Mouse (Mus musculus): ENCODE measurements at regions not wholly inside any gene's neighbourhood (a gene's known extent, or its start where the extent isn't known, plus 50 kb on each side); places are given as distances from the start of the nearest gene placed in this dataset.
A peak's percentile ranks its signal among the peaks of the same experiment; 100 is the strongest.
"Not testable (repeated sequence)": the region's sequence is repeated elsewhere in the genome, so short reads cannot be mapped to it uniquely, and the experiment has no call there.

DNA sequence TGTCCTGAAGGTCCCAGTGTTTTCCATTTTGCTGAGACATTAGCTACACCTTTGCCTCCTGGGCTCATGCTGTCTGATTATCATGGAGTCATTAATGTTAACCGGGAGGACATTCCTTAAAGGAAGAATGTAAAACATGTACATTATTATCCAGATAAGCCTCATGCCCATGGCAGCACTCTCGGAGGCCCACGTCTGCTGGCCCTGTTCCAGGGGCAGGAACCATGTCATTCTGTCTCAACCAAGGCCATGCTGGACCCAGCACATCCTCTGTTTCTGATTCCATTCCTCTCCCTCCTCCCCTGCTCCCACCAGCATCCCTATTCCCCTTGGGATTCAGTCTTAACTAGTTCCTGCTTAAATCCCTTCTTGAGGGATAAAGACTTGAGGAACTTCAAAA is 139.1 kb downstream of the Sptssa start:
- DNase-seq (ENCODE audit: low spot score), result no peak

DNA sequence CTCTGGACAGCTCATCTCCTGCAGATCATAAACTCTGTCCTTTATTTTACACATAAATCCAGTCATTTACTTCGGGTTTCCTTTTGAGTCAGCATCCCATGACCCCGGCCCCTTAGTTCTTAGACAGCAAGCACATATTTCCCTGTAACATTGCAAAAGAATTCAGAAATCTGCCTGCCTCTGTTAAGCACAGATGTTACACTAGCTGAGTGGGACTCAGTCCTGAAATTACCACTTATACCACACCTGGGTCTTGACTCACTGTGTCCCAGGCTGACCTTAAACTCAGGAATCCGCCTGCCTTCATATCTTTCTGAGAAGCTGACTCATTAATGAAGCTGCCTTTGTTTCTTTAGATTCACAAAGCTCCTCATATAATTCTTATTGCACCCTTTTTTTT is 139.9 kb downstream of the Sptssa start:
- DNase-seq (ENCODE audit: low spot score), result no peak

DNA sequence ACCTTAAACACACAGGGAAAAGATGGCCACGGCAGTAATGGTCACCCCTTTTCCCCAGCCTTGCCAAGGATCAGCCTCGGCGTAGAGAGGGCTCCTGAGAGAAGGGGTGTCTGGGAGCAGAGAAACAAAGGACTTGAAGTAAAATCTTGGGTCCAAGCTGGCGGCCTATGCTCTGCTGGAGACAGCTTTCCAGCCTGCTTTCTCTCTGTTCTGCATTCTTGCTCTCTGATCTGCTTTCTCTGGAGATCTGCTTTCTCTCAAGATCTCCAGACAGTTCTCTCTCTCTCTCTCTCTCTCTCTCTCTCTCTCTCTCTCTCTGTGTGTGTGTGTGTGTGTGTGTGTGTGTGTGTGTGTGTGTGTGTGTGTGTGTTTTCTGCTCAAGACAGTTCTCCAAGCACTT is 140.3 kb downstream of the Sptssa start:
- DNase-seq (ENCODE audit: low spot score), result not testable (repeated sequence)

DNA sequence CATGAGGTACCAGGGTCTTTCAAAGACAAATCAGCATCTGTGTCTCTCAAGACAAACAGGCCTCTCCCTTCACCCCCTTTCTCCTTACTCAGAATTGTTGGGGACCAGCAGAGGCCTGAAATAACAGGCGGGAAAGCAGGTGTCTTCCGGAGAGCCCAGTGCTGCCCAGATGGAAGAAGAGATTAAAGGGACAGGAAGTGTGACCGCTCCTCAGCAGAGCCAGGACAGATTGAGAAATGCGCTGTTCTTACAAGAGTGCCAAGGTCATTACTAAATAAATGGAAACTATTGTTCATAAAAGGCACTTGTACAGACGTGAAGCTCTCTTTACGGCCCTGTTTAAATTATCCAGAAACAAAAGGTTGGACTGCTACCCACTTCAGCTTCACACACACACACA is 146.5 kb downstream of the Sptssa start:
- DNase-seq (ENCODE audit: low spot score), result no peak

GRCm38 (mm10) chr12:54502775-54503174 is 153.6 kb downstream of the Sptssa start:
- DNase-seq (ENCODE audit: low spot score), result no peak

- no peak for DNase-seq (ENCODE audit: low spot score)
These were observed 156.4 kb downstream of the Sptssa start for GRCm38 (mm10) chr12:54499963-54500362.

GRCm38 (mm10) chr12:54495701-54496374 is 160.5 kb downstream of the Sptssa start:
- no peak for DNase-seq (ENCODE audit: low spot score)

DNA sequence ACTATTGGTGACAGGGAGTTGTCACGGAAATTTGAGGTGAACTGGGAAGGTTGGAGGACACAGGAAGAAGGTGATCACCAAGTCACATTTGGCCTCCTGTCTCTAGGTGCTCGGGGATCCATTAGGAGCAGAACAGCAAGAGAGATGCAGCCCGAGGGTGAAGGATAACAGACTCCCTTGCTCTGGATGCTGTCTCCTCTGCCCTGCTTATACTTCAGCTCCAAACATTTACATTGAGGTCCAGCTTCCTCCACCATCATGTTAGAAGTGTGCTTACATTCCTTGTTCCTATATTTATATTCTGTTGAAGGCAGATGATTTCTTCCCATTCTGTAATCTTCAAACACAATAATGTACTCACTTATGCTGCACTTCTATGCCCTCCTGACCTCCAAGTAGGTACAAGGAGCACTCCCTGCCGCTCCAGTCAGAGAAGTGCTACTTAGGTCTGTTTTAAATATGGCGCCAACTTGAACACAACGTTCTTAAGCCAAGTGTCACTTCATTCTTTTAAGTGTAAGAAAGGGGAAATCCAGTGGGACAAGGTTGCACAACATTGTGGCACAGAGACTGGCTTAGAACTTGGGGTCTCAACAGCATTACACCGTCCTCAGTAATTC is 161.5 kb downstream of the Sptssa start:
- no peak for DNase-seq (ENCODE audit: low spot score)

GRCm38 (mm10) chr12:54492737-54493136 is 163.6 kb downstream of the Sptssa start:
- DNase-seq (ENCODE audit: low spot score), result no peak

DNA sequence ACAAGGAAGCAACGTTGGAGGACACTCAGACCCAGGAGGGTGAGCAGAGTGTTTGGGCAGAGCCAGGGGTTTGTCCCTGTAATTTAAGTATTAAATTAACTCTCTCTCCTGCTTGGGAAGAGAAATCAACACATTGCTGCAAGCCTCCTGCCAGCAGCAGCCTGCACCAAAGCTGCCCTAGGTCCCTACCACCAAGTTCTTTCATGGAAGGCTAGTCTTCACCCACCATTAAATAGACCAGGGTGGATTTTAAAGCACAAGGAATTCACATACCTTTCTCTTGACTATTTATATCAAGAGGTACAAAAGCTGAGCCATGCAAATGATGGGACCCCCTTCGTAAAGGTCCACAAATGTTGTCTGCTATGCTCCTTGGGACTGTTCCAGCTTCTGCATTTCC is 165.9 kb downstream of the Sptssa start:
- no peak for DNase-seq (ENCODE audit: low spot score)

DNA sequence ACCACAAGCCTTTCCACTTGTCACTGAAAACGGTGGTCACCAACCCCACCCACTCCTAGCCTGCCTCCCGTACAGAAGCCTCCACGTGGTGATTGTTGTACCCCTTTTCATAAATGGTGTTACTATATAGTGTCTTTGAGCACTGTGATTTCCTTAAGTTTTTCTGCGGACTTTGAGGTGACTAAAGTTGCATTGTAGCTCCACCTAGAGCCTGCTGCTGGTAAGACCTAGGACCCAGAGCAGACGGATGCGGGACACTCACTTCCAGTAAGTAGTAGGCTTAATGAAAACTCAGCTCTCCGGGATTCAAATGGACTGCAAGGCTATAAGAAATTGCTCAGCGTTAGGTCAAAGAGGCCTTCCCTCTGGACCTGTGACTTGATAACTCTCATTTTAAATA is 166.7 kb downstream of the Sptssa start:
- DNase-seq (ENCODE audit: low spot score), result peak; percentile 56

DNA sequence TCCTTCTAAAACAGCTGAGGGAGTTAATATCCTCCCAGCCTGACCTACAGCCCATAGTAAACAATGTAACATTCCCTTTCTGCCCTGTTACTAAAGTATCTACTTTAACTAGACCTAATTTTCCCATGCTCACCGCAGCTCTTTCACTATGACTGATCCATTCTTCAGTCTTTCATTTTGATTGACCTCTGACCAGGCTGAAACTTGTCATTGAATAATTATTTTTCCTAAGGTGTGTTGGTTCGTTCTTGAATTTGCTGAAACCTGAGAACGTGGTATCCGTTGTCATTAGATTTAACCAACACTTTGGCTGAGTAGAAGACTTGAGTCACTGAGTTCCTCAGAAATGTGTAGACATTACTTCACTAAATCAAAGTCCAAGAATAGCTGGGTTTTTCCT is 168.7 kb downstream of the Sptssa start:
- no peak for DNase-seq (ENCODE audit: low spot score)

GRCm38 (mm10) chr12:54482020-54482419 is 174.4 kb downstream of the Sptssa start:
- no peak for DNase-seq (ENCODE audit: low spot score)

DNA sequence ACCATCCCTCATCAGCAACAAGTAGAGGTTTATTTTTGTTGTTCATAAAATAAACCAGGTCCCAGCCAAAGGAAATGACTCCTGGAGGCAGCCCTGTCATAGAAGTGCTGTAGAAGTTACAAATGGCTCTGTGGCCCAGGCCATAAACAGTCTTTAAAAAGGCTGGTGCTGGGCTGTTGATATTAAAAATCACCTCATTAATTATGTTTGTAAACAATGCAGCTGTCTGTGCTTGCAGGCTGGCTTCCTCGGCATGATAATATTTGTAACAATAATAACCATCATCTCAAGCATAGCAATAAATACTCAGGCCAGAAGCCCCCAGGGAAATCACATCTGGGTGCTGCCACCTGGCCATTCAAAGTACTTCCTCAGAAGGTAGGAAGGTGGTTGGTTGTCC is 176.5 kb downstream of the Sptssa start:
- DNase-seq (ENCODE audit: low spot score), result no peak

DNA sequence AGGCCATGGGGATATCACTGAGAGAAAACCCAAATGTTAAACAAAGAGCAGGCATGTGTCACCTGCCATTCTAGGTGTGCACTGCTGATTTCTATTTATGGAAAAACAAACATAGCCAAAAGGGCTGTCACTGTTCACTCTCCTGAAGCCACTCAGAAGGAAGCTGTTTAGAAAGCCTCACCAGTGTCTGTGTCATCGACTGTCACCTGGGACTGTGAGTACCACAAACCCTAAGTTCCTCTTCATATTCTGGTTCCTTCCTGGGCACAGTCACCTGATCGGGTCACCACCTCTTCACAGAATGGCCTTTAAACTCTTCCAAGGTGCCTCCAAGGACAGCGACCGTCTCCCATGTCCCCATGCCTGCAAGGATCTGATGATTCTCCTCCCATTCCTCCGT is 183.5 kb downstream of the Sptssa start:
- no peak for DNase-seq (ENCODE audit: low spot score)

- DNase-seq (ENCODE audit: low spot score), result no peak
These were observed 184.0 kb downstream of the Sptssa start for GRCm38 (mm10) chr12:54472407-54472806.

GRCm38 (mm10) chr12:54467635-54468034 is 188.7 kb downstream of the Sptssa start:
- DNase-seq (ENCODE audit: low spot score), result no peak

DNA sequence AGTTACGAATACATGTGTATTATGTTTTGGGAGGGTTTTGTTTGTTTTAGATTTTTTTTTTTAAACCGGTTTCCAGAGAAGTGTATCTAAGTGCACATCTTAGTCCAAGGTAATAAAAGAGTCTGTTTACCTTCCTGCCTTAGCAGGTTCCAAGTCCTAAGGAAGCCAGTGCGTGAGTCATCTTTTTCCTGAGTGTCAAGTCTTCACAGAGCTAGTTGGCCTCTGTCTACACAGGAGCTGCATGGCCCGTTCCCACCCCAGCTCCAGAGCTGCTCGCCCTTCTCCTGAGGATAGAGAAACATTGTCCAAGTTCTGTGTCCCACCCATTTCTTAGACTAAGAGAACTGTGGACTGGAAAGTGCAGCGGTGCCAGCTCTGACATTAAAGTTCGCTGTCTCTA is 192.6 kb downstream of the Sptssa start:
- no peak for DNase-seq (ENCODE audit: low spot score)

- DNase-seq (ENCODE audit: low spot score), result no peak
These were observed 195.0 kb downstream of the Sptssa start for GRCm38 (mm10) chr12:54461411-54461810.

DNA sequence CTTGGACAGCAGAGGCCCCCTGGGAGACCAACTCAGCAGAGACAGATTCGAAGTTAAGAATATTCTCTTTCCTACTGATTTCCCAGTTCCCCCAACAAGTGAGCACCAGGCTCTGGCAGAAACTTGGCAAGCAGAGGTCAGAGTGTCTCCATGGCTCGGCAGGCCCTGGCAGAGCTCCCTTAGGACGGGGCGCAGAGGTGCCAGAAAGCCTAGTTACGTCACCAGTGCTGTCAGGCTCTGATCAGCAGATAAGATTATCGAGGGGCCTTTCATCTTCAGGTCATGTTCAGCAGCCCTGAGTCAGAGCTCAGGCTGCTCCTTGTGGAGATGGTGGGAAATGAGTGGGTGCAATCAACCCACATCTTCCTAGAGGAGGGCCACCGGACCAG is 196.2 kb downstream of the Sptssa start:
- DNase-seq (ENCODE audit: low spot score), result no peak

DNA sequence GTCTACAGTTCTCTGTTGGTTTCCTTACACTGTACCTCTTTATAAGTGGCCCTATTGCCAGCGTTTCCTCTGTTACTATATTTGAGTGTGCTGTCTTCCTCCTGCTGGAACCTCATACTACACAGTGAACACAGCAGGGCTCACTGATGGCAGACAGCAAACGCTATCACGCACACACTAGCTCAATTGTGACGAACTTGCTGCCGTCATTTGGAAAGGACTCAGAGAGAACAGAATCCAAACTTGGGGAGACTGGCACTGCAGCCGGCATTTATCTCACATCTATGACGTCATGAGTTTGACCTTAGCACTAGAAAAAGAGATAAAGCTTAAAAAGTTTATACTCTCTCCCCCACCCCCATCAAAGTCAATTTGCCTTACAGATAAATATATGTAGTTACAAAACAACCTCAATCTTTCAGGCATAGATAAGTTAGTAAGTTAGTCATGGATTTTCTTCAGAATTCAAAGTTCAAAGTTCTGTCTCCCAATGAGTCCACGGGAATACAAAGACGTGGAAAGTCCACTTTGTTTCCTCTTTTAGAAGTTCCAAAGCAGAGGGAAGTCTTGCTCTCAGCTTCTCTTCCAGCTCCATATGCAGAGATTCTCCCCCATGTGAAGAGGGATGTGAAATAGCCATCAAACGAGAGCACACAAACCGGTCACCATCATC is 196.8 kb downstream of the Sptssa start:
- no peak for DNase-seq (ENCODE audit: low spot score)

- no peak for DNase-seq (ENCODE audit: low spot score)
These were observed 199.6 kb downstream of the Sptssa start for GRCm38 (mm10) chr12:54456731-54457130.

GRCm38 (mm10) chr12:54454606-54455005 is 201.8 kb downstream of the Sptssa start:
- no peak for DNase-seq (ENCODE audit: low spot score)

- DNase-seq (ENCODE audit: low spot score), result no peak
These were observed 203.0 kb downstream of the Sptssa start for GRCm38 (mm10) chr12:54453343-54453742.
